Mouse (Mus musculus) MEL (cell line): ENCODE data around the gene Esrra.

Experiments
- CTCF ChIP-seq, 3 experiments: IDR thresholded peaks in 2 of 3; conservative IDR thresholded peaks in 1 of 3; 2 replicates each; pipeline ENCODE4 v1.5.1; 2011 to 2012; ENCODE audit warnings: low read length in 3 of 3, low read depth in 2 of 3, mild to moderate bottlenecking in 2 of 3, improper control_type of control experiment in 1 of 3, inconsistent platforms in 1 of 3, mixed read lengths in 1 of 3, moderate library complexity in 1 of 3; ENCODE audit not compliant: control insufficient read depth in 1 of 3, insufficient read depth in 1 of 3, poor library complexity in 1 of 3, severe bottlenecking in 1 of 3
- TAL1 ChIP-seq: IDR thresholded peaks from 2 replicates; pipeline ENCODE4 v1.6.1; 2012; ENCODE audit warnings: mild to moderate bottlenecking, inconsistent platforms, low read length, moderate library complexity, mixed read lengths

DNA sequence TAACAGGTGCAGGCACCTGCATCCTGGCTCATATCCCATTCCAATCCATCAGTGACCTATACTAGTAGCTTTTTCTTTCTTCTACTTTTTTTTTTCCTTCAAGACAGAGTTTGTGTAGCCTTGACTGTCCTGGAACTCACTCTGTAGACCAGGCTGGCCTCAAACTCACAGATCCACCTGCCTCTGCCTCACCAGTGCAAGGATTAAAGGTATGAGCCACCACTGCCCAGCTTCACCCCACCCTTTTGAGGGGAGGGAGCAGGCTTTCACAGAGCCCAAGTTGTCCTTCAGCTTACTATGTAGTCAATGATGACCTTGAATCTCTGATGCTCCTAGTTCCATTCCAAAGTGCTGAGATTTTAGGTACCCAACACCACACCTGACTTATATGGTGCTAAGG lies 2.2 kb downstream of the Esrra start:
- TF ChIP-seq CTCF (IDR thresholded peaks at IDR 0.05 in 2 of 3, conservative IDR thresholded peaks at IDR 0.05 in 1 of 3; ENCODE audit: control insufficient read depth in 1 of 3, insufficient read depth in 1 of 3, low read depth in 2 of 3, low read length in 3 of 3, poor library complexity in 1 of 3, severe bottlenecking in 1 of 3): no peak
- TF ChIP-seq TAL1: no peak
